Mouse (Mus musculus): ENCODE measurements around the gene Snx17.

GRCm38 (mm10) chr5:31164878-31165277, 28.1 kb upstream of the Snx17 start:
- no peak for TF ChIP-seq CTCF (IDR thresholded peaks at IDR 0.05; ENCODE audit: borderline replicate concordance, control insufficient read depth, extremely low read depth, insufficient read depth, low read length, poor library complexity)
- no peak for TF ChIP-seq POLR2A (IDR thresholded peaks at IDR 0.05; ENCODE audit: control insufficient read depth, extremely low read depth, insufficient read depth, low read length, poor library complexity)

Data from thymus, adult 2 months (tissue).